Mouse (Mus musculus): ENCODE measurements around the gene Strn4. TPM values are rescaled to one million over a fixed set of nuclear protein-coding genes. Genes with fewer than 3 reads are reported as not detected.

Strn4 gene
- total RNA-seq, 2 experiments from 2014 or later: 39.0 to 40.0 TPM

DNA sequence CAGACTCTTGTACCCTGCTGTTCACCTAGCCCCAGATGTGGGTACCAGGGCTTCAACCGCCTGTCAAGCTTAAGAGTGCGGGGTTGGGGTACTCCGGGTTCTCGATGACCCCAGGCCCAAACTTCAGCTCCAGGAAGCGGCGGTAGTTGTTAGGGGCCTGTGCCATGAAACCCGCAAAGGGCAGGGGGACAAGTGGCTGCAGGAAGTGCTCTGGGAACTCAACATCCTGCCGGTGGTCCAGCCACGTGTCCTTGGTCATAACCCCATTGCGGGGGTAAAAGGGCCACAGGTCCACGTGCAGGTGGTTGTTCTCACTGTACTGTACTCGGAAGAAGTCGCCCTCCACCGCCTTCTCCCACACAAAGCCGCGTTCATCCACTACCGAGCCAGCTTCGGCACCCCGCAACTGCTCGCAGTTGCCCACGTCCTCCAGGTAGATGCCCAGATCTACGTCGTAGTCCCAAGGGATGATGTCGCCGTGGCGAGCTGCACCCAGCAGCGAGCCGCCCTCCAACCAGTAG, 5.2 kb upstream of the Strn4 start:
- ATAC-seq (replicated peaks; ENCODE audit: poor library complexity): no peak

DNA sequence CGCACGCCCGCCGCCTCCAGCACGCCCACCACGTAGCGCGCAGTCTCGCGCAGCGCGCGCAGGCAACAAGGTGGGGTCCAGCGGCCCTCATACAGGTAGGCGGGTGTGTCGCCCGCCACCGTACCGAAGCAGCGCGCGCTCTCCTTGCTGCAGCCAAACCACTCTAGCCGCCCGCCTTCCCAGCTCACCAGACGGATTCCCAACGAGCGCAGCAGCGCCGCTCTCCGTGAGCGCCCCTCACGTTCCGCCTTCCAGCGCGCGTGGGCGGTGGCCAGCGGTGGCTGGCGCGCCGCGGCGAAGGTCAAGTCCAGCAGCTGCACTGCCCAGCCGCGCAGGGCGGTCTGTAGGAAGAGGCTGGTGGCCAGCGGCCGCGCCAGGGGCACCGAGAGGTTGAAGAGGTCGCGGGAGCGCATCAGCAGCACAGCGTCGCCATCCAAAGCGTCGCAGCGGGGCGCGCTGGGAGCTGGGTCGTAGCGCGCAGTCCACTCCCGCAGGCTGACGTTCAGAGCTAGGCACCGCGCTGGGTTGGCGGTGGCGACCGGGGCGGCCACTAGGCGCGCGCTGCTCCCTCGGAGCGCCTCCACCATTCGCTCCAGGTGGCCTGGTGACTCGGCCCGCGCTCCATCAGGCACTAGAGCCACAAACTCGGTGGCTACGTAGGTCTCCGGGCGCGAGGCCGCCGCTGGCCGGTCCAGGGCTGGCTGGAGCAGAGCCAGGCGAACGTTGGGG, 4.6 kb upstream of the Strn4 start:
- no peak for ATAC-seq (replicated peaks; ENCODE audit: poor library complexity)

DNA sequence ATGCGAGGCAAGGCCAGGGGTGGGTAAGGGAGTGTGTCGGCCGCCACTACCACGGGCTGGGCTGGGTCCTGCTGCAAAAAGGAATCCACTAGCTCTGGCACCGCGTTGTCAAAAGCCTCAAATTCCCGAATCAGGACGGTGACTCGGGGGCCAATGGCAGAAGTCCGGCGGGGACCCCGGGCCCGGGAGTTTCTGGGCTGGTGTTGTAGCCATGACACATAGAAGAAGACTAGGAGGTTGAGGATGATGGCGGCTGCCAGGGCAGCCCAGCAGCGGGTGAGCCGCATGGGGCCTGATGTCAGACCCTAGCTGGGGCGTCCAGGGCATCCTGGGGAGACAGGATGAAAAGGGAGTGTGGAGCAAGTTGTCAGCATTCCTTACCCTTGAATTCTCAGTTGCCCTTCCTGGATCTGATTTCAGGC, 4.0 kb upstream of the Strn4 start:
- no peak for ATAC-seq (replicated peaks; ENCODE audit: poor library complexity)

DNA sequence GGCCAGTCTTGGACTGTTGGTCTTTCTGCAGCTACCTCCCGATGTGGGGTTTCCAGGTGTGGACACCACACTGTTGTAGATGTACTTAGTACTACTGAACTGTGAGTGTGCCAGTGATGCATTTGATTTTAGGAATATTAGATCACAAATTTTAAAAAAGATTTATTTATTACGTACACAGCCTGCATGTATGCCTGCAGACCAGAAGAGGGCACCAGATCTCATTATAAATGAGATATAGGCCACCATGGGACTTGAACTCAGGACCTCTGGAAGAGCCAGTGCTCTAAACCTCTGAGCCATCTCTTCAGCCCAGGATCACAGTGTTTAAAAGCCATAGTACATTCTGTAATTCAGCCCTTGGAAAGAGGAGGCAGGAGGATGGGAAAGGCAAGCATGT, 3.2 kb upstream of the Strn4 start:
- ATAC-seq (replicated peaks; ENCODE audit: poor library complexity): no peak

DNA sequence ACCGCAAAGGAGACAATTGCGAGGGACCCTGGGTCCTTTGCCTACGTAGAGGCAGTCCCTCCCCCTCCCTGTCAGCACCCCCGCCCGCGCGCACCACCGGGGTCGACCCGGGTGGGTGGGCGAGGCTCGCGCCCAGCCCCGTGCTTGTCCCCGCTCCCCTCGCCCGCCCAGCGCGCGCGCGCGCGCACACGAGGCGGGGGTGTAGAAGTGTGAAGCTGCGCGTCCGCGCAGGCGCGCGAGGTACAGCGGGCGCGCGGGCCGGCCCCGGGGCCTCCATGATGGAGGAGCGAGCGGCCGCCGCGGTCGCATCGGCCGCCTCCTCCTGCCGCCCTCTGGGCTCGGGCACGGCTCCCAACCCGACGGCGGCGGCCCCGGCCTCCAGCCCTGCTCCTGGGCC, 387 bp downstream of the Strn4 start:
- peak; percentile 47 for ATAC-seq (replicated peaks; ENCODE audit: poor library complexity)

DNA sequence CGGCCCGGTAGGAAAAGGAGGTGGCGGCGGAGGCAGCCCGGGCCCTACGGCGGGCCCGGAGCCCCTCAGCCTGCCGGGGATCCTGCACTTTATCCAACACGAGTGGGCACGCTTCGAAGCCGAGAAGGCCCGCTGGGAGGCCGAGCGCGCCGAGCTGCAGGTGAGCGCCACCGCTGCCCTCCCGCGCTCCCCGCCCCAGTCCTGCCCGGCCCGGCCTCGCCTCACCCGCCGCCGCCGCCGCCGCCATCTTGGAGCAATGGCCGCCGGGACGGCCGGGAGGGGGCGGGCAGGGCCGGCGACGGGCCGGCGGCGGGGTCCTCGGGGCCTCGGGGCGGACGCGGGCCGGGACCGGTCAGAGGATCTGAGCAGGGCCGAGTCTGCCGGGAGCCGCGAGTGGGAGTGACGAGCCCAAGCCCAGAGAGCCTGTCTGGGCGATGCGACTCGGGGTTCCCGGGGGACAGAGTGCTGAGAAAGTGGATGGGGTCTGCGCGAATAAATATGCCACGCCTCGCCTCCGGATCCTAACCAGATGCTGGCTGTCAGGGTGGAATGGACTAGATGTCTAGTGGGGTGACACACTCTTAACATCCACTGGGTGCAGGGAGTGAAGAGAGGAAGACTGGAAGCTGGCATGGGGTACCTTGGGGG, 910 bp downstream of the Strn4 start, which contains the start of gene Fkrp:
Gene Fkrp (minus strand): TSS at position 258 of the 648 bp plus-strand sequence.
- peak; percentile 19; the same call in 1 of the 2 replicates for ATAC-seq (replicated peaks; ENCODE audit: poor library complexity)

DNA sequence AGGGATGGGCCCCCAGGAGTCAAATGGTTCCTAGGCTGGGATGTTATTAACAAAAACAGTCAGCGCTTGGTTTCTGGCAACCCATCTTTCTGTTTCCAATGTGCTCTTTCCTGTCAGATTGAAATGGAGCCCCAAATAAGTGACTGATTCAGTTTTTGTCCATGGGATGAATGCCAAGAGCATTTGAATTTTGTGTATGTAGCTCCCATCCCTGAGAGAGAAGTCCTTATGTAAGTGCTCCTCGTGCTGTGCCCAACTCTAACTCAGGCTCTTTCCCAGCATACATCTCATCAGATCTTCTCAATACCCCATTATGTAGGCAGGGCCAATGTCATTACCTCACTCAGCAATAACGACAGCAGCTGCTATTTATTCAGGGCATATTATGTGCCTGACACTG, 2.0 kb downstream of the Strn4 start:
- no peak for ATAC-seq (replicated peaks; ENCODE audit: poor library complexity)

DNA sequence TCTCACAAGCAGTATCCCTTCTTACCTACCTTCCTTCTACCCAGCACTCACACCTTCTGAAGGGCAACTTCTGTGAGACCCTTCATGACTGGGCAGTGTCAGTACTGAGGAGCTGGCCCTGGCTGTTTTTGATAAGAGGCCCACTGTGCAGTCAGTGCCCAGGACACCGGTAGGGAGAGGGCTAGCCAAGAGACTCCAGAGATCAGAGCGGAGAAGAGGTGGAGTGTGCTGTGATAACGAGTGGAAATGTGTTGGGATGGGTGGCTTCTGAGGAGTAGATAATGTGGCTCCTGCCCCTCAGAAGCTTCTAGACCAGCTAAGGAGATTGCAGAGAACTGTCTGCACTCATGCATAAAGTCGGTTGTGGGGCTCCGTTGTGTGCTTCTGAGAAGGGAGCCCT, 4.1 kb downstream of the Strn4 start:
- peak; percentile 66 for ATAC-seq (replicated peaks; ENCODE audit: poor library complexity)

DNA sequence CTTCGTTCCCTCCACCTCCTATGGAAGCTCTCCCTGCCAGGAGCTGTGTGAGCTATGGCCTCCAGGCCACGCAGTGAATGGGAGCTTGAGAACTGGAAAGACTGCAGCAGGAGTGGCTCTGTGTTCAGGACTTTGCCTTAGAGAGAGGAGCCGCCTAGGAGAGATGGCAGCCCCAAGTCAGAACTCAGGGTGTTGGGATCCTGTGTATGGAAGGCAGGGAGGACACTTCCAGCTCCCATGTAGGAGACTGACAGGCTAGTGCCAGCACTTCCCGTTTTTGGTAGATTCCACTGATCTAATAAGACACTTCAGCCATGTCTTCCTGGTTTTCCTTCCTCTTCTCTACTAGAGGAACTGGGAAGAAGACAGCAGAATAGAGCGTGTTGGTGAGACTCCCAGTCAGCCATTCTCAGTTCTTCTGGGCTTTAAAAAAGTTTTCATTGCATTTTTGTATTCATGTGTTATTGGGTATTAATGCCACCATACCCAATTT, 4.6 kb downstream of the Strn4 start:
- peak; percentile 47 for ATAC-seq (replicated peaks; ENCODE audit: poor library complexity)

DNA sequence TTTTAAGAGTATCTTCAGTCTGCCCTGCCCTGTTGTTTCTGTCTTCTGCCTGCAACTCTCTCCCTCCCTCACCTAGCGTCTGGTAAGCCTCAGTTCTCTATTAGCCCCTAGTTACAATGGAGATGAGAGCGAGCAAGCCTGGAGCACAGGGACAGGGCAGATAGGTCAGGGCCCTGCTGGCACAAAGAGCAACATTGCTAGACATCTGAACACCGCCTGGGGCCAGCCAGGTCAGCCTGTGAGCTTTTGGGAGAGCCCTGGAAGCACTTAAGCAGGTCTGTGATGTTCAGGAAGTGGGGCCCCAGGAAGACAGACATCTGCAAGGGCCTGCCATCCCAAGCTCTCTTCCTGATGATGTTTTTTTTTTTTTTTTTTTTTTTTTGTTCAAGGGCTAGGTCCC, 5.4 kb downstream of the Strn4 start:
- no peak for ATAC-seq (replicated peaks; ENCODE audit: poor library complexity)

DNA sequence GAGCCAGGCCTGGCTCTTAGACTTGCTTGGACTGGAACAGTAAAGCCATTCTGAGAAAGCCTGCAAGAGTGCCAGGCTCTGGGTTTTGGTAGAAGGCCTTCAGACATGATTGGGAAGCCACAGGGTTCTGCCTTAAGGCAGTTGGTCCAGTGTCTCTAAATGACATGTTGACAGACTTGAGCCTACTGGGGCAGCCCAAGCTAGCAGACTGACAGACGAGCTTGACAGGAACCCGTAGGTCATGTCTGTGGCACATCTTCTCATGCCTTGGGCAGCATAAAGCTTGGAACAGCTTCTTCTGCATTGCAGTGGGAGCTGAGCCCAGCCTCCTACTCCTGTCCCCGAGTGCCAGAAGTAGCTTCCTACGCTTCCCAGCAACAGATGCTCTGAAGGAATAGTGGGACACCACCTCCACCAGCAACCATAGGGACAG, 6.0 kb downstream of the Strn4 start:
- no peak for ATAC-seq (replicated peaks; ENCODE audit: poor library complexity)

DNA sequence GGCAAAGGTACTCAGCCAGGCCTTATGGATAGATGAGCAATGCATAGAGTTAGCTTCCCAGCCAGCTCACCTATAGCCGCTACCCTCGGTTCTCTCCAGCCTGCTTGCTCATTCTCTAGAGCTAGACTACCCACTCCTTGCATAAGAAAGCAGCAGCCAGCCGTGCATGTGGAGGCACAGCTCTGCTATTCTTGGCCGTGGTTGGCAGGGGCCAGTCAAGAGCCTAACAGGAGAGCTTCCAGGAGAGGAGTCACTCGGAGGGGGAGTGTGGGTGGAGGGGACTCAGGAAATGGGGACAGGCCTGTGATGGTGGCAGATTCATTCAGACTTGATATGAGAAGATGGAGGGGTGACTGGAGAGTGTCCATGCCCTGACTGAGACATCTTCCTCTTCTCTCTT, 8.0 kb downstream of the Strn4 start:
- ATAC-seq (replicated peaks; ENCODE audit: poor library complexity): no peak

DNA sequence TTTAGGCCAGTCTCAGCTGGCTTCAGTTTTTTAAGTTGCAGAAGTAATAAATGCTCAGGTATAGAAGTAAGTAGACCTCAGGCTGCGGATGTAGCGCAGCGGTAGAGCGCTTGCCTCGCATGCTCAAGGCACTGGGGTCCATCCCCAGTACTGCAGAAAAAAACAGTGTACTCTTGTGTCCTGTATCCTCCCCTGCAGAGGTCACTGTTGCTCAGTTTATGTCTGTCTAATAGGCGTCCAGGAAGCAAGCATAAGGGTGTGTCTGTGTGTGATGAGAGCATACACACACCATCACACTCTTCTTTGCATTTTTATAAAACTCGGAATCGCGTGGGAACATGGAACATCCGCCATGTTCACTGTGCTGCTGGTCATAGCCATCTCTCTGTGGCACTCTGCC, 10.1 kb downstream of the Strn4 start:
- peak; percentile 82 for ATAC-seq (replicated peaks; ENCODE audit: poor library complexity)

DNA sequence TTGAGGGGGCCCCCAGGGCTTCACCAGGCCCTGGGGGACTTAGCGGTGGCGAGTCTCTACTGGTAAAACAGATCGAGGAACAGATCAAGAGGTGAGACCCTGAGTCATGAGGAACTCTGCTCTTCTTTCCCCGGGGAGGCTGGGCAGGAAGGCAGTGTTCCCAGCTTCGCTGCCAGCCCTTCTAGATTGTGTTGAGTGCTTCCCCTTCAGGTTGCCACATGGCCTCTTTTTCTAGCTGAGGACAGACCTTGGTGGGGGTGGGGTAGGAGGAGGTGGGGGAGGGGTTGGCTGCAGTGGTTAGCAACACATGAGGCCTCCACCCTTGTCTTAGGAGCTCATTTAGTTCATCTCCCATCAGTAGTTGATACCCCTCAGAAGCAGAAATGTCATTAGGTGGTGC, 10.9 kb downstream of the Strn4 start:
- ATAC-seq (replicated peaks; ENCODE audit: poor library complexity): no peak

DNA sequence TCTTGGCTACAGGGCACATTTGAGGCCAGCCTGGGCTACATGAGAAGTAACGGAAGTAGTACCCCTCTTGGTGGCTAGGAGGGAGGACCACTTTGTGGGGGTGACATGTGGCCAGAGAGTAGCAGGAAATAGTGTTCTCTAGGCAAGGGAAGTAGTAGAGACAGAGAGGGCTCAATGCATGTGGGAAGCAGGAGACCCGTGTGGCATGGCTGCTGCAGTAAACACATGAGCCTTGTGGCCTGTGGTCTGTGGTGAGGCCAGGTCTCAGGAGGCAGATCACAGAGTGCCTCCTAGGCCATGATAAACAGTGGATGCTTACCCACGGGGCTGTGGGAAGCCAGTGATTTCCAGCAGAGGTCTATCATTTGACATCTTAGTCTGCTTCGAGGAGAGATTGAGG, 11.6 kb downstream of the Strn4 start:
- ATAC-seq (replicated peaks; ENCODE audit: poor library complexity): peak; percentile 66

DNA sequence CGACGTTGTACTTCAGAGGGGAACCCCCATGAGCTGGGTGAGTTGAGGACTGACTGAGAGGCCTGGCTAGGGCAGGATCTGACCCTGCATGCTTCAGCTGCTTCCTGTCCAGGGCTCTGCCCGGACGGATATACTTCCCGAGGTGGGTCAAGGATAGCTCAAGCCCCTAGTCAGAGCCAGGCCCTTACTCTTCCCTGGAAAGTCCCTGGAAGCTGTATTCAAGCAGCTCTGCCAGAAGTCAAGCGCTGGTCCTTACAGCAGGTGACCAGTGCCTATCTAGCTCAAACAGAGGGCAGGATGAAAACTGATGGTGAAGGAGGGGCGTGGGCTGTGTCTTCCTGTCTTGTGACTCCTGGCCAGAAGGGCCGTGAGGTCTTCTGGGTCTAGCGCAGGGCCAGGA, 14.8 kb downstream of the Strn4 start:
- no peak for ATAC-seq (replicated peaks; ENCODE audit: poor library complexity)

DNA sequence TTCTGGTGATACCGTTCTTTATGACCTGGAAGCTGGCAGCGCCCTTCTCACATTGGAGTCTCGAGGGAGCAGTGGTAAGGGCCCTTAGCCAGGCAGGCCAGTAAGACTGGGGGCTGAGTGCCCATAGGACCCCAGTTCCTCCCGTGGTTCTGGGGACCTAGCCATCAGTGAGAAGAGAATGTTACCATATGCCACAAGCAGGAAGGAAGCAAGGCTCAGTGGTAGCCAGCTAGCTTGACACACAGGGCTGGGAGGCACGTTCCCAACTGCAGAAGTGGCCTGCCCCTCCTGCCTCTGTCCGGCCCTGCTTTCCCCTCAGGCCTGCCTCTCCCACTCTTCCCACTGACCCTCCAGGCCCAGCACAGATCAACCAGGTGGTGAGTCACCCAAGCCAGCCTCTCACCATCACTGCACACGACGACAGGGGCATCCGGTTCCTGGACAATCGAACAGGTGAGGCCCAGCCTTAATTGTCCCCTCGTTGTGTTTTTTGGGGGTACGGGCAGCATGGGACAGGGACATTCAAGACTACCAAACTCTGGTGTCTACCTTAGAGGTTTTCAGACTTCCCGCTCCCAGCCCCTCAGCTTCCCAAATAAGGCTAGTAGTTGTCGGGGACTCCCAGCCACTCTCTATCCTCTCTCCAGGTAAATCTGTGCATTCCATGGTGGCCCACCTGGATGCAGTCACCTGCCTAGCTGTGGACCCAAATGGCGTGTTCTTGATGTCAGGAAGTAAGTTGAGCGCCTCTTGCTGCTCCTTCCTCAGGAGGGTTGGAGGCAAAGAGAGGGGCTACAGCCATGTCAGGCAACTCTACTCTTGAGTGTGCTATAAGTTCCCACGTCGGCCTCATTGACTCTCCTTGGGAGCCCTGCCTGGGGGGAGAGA, 22.5 kb downstream of the Strn4 start:
- no peak for ATAC-seq (replicated peaks; ENCODE audit: poor library complexity)

DNA sequence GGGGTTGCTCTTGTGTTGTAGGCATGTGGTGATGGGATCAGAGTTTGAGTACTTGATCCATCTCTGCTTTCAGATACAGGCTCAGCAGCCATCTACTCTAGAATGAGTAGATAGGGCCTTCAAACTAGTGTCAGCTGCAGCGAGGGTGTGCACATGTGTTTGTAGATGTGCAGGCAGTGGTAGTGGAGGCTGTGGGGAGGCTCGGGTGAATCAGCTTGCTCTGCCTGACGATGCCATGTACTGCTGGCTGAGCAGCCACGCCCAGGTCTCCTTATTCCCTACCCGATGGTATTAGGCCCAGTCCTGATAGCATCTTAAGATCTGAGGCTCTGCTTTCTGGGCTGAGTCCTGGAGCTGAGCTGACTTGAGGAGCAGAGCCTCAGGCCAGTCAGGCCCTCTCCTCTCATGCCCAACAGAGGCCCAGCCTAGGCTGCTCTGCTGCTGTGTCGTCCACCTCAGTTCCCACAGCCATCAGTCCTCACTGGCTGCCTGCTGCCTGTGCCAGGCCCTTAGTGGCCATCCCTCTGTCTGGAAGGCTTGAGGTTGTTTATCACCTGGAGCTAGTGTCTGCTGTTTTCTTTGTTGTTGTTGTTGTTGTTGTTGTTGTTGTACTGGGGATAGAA, 23.2 kb downstream of the Strn4 start:
- no peak for ATAC-seq (replicated peaks; ENCODE audit: poor library complexity)

DNA sequence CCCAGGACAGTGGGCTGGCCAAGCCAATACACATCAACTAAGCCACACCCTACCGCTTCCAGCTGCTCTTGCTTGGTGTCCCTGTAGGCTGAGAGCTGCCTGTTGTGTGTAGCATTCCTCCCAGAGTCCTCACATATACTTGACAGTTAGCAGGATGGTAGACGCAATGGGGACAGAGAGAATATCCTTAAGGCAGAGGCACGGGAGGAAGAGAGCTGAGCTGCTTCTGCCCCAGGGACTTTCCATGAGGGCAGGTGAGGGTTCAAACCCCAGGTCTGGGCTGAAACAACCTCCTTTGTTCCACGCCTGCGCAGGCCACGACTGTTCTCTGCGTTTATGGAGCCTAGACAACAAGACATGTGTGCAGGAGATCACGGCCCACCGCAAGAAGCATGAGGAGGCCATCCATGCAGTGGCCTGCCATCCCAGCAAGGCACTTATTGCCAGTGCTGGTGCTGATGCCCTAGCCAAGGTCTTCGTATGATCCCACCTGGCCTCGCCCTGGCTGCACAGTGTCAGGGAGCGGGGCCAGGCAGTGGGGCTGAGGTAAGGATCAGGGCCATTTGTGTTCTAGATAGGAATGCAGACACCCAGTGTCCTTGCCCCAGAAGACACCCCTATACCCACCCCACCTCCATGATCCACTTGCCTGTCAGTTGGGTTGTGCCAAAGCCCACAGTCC, 23.9 kb downstream of the Strn4 start:
- ATAC-seq (replicated peaks; ENCODE audit: poor library complexity): no peak

DNA sequence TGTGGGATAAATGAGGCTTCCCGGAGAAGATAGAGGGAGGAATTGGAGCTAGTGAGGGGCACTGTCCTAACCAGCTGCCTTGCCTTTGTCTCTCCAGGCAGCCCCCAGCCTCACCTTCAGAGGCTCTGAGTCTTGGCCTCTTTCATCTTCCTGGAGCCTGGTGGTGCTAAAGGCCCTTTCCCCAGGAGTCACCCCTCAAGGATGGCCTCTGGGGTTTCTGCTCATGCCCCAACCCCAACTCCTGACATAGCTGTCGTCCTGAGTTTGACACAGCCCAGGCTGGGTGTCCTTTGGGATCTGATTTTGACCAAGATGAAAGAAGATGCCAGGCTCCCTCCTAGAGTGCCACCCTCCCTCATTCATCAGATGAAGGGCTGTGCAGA, 24.4 kb downstream of the Strn4 start:
- no peak for ATAC-seq (replicated peaks; ENCODE audit: poor library complexity)
